Mouse (Mus musculus) intestine, embryonic 14.5 days (tissue): ENCODE data around the gene D430042O09Rik. TPM values are rescaled to one million over a fixed set of nuclear protein-coding genes. Genes with fewer than 3 reads are reported as not detected.

Experiments used
- ATAC-seq: fragments of 200-750 bp; cut with Nextera tagmentation; replicated peaks from 2 replicates; pipeline ENCODE4 v1.8.0; 2017; ENCODE audit warnings: low read depth, moderate number of reproducible peaks, moderate TSS enrichment, moderate library complexity; ENCODE audit not compliant: low FRiP score, low TSS enrichment
- DNase-seq: peaks from one replicate; pipeline ENCODE4 v3.0.0-alpha.2; 2018; ENCODE audit warnings: low spot score
- H3K27ac ChIP-seq: fragments of 300-500 bp; sonication (generic); 2 replicates; pipeline ENCODE4 v1.5.1; 2014; ENCODE audit warnings: low read depth, mild to moderate bottlenecking, control low read depth
- H3K27me3 ChIP-seq: fragments of 300-500 bp; sonication (generic); replicated peaks from 2 replicates; pipeline ENCODE4 v1.6.1; 2014; ENCODE audit warnings: low read length, control low read depth; ENCODE audit not compliant: control insufficient read depth, insufficient read depth
- H3K36me3 ChIP-seq: fragments of 300-500 bp; sonication (generic); 2 replicates; pipeline ENCODE4 v1.6.1; 2014; ENCODE audit warnings: low read length, control low read depth; ENCODE audit not compliant: control insufficient read depth, insufficient read depth
- H3K4me1 ChIP-seq: fragments of 300-500 bp; sonication (generic); replicated peaks from 2 replicates; pipeline ENCODE4 v1.6.1; 2014; ENCODE audit warnings: low read length, control low read depth, mixed read lengths; ENCODE audit not compliant: control insufficient read depth, insufficient read depth
- H3K4me2 ChIP-seq: fragments of 300-500 bp; sonication (generic); 2 replicates; pipeline ENCODE4 v1.6.1; 2014; ENCODE audit warnings: low read length
- H3K4me3 ChIP-seq: fragments of 300-500 bp; sonication (generic); 2 replicates; pipeline ENCODE4 v1.5.1; 2014; ENCODE audit warnings: low read depth, low read length, control low read depth, mixed read lengths
- H3K9ac ChIP-seq: fragments of 300-500 bp; sonication (generic); 2 replicates; pipeline ENCODE4 v1.6.1; 2014; ENCODE audit warnings: mild to moderate bottlenecking, low read length
- H3K9me3 ChIP-seq: fragments of 300-500 bp; sonication (generic); 2 replicates; pipeline ENCODE4 v1.6.1; 2016; ENCODE audit warnings: low read length, control low read depth; ENCODE audit not compliant: control insufficient read depth
- WGBS: fragments of 180-500 bp; shearing (Covaris S2); extraction: QIAGEN DNeasy Blood & Tissue Kit; methylation state at CpG from one replicate; pipeline ENCODE4 v1.1.7; 2014; 5-methylcytosine and 5-hydroxymethylcytosine counted together
- polyA plus RNA-seq: library from polyadenylated mRNA; unstranded; fragments of >200 nt; fragmentation: Nextera tagmentation; extraction: Ambion mirVana; gene quantifications from 2 replicates; pipeline ENCODE4 v1.2.1, GENCODE M21; 2014

D430042O09Rik gene
- 7.7 and 9.4 TPM in 2 replicates for polyA plus RNA-seq

DNA sequence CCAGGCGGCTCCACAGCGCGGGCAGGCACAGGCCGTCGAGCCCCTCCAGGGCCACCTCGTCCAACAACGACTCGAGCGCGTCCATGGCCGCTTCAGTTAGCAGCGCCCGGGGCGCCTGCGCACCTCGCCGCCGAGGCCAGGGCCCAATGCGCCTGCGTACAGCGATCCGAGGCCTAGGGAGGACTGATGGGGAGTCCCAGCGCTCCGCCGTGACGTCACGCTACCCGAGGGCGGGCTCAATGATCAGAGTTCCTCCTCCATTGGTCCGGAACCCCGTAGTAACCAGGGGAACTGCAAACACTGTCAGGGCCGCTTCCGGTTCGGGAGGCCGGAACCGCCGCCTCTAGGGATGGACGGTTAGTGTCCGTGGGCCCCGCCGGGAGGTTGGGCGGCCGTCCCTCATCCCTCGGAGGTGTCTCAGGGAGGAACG, at the start of gene D430042O09Rik, which contains the start of gene Gtf3c1:
Gene D430042O09Rik (plus strand): TSS at position 296 of the 430 bp plus-strand sequence.
Gene Gtf3c1 (minus strand): TSS at position 188 of the 430 bp plus-strand sequence.
- peaks cover 19% of the 10 kb centered on the region for H3K36me3 ChIP-seq
- peak; percentile 99 for ATAC-seq
- H3K9me3 ChIP-seq = no peaks in the 10 kb centered on the region
- no peaks in the 10 kb centered on the region for H3K27me3 ChIP-seq
- peak within 1 kb of the TSS; percentile 63 for H3K4me2 ChIP-seq
- peak within 1 kb of the TSS; percentile 88 for H3K9ac ChIP-seq
- H3K4me1 ChIP-seq = peaks cover 27% of the 10 kb centered on the region
- peak; percentile 99 for DNase-seq
- WGBS = under 1% methylated on average over 42 of the region's 45 CpGs
- H3K4me3 ChIP-seq = peak within 1 kb of the TSS; percentile 88
- H3K27ac ChIP-seq = peak within 1 kb of the TSS; percentile 91

DNA sequence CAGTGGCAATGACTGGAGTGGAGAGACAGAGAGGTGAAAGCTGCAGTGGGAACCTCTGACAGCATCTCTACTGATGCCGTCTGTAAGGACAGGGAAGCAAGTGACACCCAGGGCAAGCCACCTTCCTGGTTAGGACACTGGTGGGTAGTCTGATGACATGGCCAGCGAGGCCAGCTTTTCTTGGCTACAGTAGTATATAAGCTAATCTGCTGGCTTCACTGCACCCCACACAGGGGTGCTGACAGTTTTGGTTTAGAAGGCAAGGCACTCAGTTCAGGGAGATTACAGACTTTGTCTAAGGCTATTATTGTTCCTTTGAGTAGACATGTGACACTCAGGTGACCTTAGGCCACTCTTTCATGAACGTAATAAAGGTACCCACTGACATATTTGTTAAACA, 44.0 kb upstream of the D430042O09Rik start:
- no peak for ATAC-seq
- Histone ChIP-seq H3K27ac (no peak overlapping the region), H3K36me3 (peaks cover 97% of the 10 kb centered on the region), H3K4me2 (no peak overlapping the region), H3K4me1 (no peaks in the 10 kb centered on the region), H3K4me3 (no peak overlapping the region), H3K27me3 (no peaks in the 10 kb centered on the region), H3K9ac (no peak overlapping the region), H3K9me3 (no peaks in the 10 kb centered on the region)
- 73% methylated on average over 3 of the region's 3 CpGs for WGBS
- DNase-seq = no peak

DNA sequence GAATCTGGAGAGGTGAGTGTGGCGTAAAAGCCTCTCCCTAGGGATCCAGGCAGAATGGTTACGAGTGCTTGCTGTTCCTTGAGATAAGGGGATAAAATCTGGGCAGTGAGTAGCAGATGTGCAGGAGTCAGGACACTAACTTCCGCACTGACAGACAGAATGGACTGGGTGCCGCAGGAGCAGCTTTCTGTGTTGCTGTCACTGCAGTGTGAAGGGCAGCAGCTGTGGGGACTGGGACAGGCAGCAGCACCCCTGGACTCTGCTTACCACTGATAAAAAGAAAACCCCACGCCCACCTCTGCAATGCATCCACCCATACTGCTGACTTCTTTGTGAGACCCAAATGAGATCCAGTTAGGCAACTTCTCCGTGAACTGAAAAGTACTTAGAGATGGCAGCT, 36.8 kb upstream of the D430042O09Rik start:
- H3K27ac ChIP-seq = no peak overlapping the region
- no peak overlapping the region for H3K9ac ChIP-seq
- no peak overlapping the region for H3K4me3 ChIP-seq
- H3K27me3 ChIP-seq = no peaks in the 10 kb centered on the region
- H3K36me3 ChIP-seq = peaks cover 99% of the 10 kb centered on the region
- no peak for DNase-seq
- 87% methylated on average over 6 of the region's 6 CpGs for WGBS
- no peaks in the 10 kb centered on the region for H3K9me3 ChIP-seq
- no peaks in the 10 kb centered on the region for H3K4me1 ChIP-seq
- no peak for ATAC-seq
- no peak overlapping the region for H3K4me2 ChIP-seq

DNA sequence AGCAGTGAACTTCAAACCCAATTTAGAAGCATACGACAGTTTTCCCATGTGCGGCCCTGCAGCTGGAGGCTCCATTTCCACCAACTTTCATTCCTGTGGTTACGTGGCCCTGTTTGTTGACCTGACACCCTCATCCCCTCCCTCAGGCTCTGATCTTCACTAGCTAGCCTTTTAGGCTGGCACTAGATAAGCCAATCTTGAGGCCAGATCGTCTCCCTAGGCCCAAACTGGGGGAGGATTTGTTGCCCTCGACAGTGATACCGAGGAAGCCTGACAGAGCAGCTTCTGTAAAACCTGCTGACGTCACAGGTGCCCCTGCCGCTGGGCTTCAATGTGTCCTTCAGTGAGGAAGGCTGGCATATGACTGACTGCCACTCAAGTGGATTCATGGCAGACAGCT, 36.3 kb upstream of the D430042O09Rik start:
- 91% methylated on average over 8 of the region's 8 CpGs for WGBS
- Histone ChIP-seq H3K9ac (no peak overlapping the region), H3K4me2 (no peak overlapping the region), H3K27me3 (no peaks in the 10 kb centered on the region), H3K4me1 (no peaks in the 10 kb centered on the region), H3K27ac (no peak overlapping the region), H3K9me3 (no peaks in the 10 kb centered on the region), H3K36me3 (peaks cover 99% of the 10 kb centered on the region), H3K4me3 (no peak overlapping the region)
- DNase-seq (no peak), ATAC-seq (no peak)

DNA sequence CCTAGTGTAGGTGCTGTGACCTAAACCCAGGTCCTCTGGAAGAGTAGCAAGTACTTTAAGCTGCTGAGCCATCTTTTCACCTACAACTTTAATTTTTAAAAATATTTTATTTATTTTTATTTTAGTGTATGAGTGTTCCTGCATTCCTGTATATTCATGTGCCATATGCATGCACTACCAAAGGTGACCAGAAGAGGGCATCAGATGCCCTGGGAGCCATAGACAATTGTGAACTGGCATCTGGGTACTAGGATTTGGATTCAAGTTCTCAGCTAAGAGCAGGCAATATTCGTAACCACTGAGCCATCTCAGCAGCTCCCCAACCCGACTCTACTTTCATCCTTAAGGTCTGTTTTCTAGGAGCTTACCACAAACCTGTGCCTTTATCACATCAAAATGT, 32.8 kb upstream of the D430042O09Rik start:
- Histone ChIP-seq H3K27me3 (no peaks in the 10 kb centered on the region), H3K9me3 (no peaks in the 10 kb centered on the region), H3K4me2 (no peak overlapping the region), H3K4me1 (no peaks in the 10 kb centered on the region), H3K9ac (no peak overlapping the region), H3K36me3 (peaks cover 99% of the 10 kb centered on the region), H3K27ac (no peak overlapping the region), H3K4me3 (no peak overlapping the region)
- DNase-seq (peak; percentile 77), ATAC-seq (no peak)
- WGBS = 76% methylated on average over 2 of the region's 2 CpGs

DNA sequence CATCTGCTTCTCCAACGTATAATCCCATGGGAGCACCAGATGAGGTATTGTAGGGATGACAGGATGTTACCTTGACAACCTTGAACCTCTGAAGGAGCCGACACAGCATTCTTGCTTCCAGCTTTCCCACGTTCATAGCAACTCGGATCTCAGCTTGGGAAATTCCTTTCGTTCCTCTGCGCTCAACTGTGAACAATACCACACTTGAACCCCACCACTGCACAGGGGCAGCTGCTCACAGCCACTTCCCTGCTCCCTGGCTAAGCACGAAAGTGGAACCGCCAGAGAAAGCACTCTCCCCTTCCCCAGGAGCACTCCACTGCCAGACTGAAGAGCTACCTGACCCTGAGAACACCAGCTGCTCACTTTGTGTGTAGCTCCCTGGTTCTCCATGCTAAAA, 28.9 kb upstream of the D430042O09Rik start:
- no peak for ATAC-seq

DNA sequence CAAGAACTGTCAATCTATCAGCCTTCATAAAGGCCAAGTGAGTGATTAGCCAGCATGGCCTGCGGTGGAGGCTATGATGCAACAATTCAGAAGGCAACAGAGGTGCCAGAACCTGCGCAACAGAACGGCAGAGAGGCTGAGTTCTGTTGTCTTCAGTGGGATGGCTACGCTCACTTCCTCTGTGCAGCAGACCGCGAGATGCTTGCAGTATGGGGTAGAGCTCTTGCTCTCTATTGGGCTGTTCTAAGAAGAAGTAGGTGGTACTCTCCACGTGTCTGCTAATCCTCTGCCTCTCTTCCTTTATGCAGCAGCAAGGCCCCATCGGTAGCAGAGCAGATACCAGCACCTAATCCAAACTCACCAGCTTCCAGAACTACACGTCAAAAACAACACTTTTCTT, 27.8 kb upstream of the D430042O09Rik start:
- 94% methylated on average over 9 of the region's 9 CpGs for WGBS
- H3K4me3 ChIP-seq = no peak overlapping the region

More for the DNA sequence above, 28.9 kb upstream of the D430042O09Rik start:
- H3K27ac ChIP-seq = no peak overlapping the region
- no peaks in the 10 kb centered on the region for H3K4me1 ChIP-seq
- WGBS = 87% methylated on average over 8 of the region's 8 CpGs
- H3K27me3 ChIP-seq = no peaks in the 10 kb centered on the region
- no peak overlapping the region for H3K4me3 ChIP-seq
- H3K4me2 ChIP-seq = no peak overlapping the region
- H3K36me3 ChIP-seq = peaks cover 96% of the 10 kb centered on the region
- no peak overlapping the region for H3K9ac ChIP-seq
- no peaks in the 10 kb centered on the region for H3K9me3 ChIP-seq
- DNase-seq = no peak

DNA sequence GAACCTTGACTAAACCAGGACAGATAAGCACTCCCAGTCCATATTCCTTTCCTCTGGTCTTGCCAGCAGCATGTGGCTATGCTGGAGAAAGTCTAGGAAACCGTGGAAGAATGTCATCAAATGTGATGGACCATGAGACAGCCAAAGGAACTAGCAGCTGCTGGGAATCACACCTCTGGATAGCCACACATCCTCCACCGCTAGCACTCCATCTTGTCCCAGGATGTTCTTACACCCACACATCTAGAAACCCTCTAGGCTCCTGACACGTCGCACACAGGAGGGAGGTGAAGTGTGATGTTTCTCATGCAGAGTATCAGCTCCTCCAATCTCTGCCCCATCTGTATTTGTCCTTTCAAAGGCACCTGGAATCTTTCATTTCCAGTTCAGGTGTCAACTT, 17.2 kb upstream of the D430042O09Rik start:
- ATAC-seq (no peak), DNase-seq (no peak)
- Histone ChIP-seq H3K4me2 (no peak overlapping the region), H3K9ac (no peak overlapping the region), H3K27ac (no peak overlapping the region), H3K4me1 (no peaks in the 10 kb centered on the region), H3K9me3 (no peaks in the 10 kb centered on the region), H3K27me3 (no peaks in the 10 kb centered on the region), H3K4me3 (no peak overlapping the region), H3K36me3 (peaks cover 91% of the 10 kb centered on the region)
- WGBS = 83% methylated on average over 4 of the region's 4 CpGs

More for the DNA sequence above, 27.8 kb upstream of the D430042O09Rik start:
- Histone ChIP-seq H3K4me2 (no peak overlapping the region), H3K27me3 (no peaks in the 10 kb centered on the region), H3K36me3 (peaks cover 91% of the 10 kb centered on the region), H3K9me3 (no peaks in the 10 kb centered on the region), H3K4me1 (no peaks in the 10 kb centered on the region), H3K9ac (no peak overlapping the region), H3K27ac (no peak overlapping the region)
- DNase-seq = no peak
- no peak for ATAC-seq

DNA sequence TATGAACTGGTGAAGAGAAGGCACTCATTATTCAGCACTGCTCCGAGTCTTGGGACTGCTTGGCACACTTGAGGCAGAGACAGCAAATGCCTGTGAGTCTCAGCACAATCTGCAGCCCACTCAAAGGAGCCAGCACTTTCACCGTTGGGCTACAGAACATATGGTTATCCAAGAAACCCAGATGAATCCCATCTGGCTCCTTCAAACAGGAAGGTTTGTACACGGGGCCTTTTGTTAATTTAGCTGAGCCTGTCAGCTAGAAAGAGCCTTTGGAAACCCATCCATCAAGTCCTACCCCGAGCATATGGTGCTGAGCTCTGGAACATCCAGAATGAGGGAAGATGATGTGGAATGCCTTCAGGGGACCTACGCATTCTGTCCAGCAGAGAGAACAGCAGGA, 13.6 kb upstream of the D430042O09Rik start:
- 72% methylated on average over 5 of the region's 5 CpGs for WGBS
- peaks cover 8% of the 10 kb centered on the region for H3K9me3 ChIP-seq
- no peaks in the 10 kb centered on the region for H3K4me1 ChIP-seq
- H3K4me2 ChIP-seq = no peak overlapping the region
- no peak overlapping the region for H3K9ac ChIP-seq
- peaks cover 99% of the 10 kb centered on the region for H3K36me3 ChIP-seq
- H3K27me3 ChIP-seq = no peaks in the 10 kb centered on the region
- H3K27ac ChIP-seq = no peak overlapping the region
- no peak for ATAC-seq
- H3K4me3 ChIP-seq = no peak overlapping the region
- no peak for DNase-seq
